Mouse (Mus musculus) 3T3-L1 (cell line): ENCODE measurements around the gene Sun1.

Experiments used
- DNase-seq: peaks from one replicate; pipeline ENCODE4 v3.0.0-alpha.2; 2015; ENCODE audit warnings: low read depth, low spot score

Sun1 gene

DNA sequence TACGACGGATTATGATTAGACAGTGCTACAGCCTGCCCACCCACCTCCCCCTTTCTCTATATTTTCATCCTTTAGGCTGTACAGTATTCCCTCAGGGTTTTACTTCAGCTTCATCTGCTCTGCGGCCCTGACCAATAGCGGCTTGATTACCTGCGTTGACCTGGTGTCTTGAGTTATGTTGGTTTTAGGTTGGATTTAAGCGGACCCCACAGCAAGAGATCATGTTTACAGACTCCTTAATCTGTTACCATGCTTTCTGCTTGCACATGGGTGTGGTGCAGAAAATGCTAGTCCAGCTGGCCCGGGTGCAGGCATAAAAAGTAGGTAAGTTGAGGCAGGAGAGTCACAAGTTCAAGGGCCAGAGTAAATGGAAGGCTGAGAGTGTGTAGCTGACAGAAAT lies 50.8 kb downstream of the Sun1 start:
- DNase-seq = no peak

DNA sequence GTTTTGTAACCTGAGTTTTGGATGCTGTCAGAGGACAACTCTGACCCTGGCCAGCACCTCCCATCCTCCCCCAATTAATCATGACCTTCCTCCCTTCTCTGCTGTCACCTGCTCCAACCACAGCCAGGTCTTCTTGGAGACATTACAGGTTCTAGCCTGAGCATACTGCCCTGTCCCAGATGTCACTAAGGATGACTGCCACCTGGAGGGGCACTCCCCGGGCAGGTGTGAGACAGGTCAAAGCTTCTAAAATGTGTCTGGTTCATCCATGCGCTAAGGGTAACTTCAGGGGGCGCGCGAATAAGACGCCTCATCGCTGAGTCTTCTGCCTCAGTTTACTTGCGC lies 51.3 kb downstream of the Sun1 start:
- DNase-seq = no peak

DNA sequence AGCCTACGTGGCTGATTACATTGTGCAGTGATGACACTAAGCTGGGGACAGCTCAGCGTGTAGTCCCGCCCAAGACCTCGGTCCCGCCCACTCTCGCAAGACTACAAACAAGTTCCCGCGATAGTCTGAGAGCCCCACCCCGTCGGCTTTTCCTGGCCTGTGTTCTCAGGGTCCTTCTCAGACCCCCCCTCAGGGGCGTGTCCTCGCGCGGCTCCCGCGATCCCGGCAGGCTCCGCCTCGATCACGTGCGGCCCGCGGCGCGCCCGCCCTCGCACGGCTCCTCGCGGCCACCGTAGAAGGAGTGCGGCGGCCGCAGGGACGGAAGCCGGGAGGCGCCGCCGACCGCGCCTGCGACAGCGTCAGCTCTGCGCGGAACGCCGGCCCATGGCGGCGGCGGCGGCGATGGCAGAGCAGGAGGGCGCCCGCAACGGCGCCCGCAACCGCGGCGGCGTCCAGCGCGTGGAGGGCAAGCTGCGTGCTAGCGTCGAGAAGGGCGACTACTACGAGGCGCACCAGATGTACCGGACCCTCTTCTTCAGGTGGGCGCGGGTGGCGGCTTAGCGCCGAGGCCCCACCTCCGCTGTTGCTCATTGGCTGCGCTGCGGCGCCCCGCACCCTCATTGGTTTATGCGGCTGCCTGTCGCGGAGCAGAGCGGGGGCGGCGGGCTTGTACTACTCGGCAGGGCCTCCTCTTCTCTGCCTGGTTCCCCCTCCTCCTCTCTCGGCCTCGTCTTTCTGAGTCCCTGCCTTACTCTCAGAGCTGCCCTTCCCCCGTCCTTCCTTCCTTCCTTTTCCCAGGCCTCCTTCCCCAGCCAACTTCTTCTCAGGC lies 51.9 kb downstream of the Sun1 start, which contains the start of gene Get4:
Gene Get4, plus strand, starts transcription at position 244 of the 829 bp plus-strand sequence.
- peak; percentile 100 for DNase-seq

DNA sequence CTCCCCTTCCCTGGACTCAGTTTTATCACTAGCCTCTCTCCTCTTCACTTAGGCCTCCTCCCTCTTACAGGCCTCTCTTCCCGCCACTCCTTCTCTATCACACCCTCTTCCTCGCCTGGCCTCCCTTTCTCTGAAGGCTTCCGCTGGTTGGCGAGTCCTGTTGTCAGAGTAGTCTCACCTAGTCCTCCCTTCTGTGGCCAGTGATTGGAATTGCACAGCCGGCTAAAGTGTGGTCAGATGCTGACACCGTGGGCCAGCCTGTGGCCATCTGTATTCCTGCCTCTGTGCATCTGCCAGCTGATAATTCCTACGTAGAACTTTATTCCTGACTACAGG lies 52.4 kb downstream of the Sun1 start:
- peak; percentile 77 for DNase-seq

DNA sequence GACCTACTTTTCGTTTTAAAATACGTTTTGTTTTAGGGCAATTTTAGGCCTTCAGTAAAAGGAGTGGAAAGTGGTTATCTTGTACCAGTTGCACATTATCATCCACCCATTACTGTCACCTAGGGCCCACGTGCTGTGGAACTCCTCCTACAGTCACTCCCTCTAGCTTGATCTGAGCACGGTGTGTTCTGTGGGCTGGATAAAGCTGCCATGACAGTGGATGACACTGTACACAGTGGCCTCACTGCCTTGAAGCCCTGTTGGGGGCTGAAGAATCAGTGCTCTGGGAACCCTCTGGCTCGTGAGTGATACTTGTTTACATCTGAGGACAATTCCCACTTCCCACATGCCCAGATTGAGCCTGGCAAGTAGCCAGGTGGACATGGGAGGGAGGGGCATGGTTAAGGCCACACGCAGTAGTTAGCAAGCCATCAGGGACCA lies 52.9 kb downstream of the Sun1 start:
- peak; percentile 70 for DNase-seq

DNA sequence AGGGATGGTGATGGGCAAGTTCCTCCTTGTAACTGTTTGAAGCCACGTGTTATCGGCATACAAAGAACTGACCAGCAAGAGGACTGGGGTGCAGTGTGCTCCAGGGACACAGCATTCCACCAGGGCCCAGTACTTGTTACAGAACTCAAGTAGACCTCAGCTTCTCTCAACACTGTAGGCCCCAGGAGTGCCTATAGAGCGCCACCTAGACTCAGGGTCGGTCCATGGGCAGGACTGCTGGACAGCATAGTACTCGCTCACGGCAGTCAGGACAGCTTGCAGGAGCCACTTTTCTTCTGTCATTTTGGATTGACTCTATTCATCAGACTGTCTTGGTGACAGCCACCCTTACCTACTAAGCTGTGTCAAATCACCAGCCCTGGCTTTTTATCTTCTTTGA lies 54.5 kb downstream of the Sun1 start:
- no peak for DNase-seq

DNA sequence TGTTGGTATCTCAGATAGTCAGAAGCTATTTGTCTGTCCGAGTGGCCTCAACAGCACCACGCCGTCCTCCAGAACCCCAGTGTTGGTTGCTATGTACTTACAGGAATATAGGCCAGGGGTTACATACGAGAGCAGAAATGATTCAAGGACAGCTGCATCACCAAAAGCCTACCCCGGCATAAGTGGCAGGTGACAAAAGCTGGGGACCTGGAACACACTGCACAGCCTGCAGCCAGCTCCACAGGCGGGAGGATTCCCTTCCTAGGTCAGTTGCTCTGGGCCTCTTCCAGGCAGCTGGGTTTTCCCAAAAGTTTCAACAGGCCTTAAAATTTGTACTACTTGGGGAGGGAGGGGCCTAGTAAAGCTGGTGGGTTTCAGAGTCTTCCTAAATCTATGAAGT lies 55.3 kb downstream of the Sun1 start:
- DNase-seq = no peak

DNA sequence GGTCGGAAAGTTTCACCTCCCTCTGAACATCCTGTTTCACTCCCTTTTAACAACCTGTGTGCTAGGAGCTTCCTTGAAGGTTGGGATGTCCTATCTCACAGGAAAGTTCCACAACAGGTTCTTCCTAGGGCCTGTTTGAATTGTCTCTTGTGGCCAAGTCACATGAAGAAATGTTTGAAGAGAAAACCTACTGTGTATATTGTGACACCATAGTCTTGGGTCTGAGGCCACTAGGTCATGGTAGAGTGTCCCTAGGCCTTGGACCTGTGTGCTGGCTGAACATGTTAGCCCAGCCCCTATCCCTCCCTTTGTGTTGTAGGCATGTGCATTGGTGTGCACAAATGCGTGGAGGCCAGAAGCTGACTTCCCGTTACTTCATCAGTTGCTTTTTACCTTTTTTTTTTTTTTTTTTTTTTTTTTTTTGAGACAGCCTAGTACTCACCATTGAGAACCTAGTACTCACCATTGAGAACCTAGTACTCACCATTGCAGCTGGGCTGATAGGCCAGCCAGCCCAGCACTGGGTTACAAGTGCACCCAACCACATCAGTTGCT lies 55.9 kb downstream of the Sun1 start:
- DNase-seq = no peak

DNA sequence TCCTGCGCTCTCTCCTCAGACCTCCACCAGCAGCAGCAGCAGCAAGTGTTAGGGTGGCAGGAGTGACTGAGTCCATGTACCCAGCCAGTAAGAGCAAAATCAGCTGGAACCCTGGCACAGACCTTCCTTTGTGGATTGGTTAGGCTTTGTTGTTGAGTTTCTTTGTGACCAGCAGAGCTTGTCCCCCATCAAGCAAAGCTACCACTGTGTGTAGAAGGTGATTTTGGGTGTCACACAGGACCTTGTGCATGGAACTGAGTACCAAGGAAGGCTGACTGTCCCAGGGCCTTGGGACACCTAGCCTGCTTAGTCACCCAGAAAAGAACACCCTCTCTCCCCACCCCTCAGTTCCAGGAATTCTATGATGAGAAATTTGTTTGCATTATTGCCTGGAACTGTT lies 56.8 kb downstream of the Sun1 start:
- DNase-seq = no peak

DNA sequence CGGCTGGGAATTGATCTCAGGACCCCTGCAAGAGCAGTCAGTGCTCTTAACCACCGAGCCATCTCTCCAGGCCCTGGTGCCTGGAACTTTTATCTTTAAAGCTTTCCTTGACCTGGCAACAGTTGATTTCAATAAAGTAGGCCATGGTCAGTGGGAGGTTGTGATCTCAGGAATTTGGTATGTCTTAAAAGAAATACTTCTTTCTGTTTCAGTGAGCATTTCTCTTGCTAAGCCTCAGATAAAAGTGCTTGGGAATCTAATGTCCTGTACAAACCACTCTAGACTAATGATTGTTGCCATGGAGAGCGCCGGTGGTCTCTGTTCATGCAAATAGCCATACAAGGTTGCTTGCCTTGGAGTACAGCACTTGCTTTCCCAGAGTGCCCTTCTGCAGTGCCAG lies 57.4 kb downstream of the Sun1 start:
- DNase-seq = no peak

DNA sequence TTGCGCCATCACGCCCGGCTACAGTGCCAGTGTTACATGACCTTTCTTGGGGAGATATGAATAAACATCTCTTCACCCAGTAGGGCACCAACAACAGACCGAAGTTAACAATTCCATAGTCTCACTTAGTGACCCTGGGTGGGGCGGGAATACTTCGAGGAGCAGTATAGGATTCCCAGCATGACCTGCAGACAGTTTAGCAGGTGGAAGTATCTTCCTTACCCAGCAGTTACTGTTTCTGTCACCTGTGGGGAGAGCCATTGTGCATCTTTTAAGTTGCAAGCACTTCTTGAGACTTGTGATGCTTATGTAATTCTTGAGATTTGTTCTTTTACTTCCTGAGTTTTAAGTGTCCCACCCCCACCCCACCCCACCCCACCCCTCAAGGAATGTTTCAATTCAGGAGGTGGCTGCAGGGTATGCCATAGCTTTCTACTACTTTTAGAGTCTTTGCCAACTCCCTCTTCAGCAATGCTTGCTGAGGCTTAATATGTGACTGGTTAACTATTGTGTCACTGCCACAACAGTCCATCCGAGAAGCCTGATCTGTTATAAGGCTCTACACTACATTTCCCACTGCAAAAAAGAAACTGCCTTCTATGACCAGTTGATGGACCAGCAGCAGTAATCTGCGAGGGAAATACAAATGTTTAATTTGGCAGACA lies 58.1 kb downstream of the Sun1 start:
- no peak for DNase-seq

DNA sequence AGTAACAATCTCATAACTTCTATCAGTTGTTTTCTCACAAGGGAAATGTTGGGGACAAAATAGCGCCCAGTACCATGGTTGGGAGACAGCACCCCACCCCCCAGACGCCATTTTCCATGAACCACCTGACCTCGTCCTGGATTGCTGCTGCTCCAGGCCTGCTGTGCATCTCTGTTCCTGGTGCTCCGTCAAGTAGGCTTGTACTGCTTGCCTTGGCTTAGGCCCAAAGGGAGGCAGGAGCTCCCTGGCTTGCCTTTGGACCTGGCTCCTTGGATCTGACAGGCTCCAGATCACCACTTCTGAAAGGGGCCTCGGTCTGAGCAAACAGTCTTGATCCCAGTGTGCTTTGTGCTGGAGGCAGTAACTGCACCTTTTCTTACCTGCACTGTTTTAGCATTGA lies 59.4 kb downstream of the Sun1 start:
- no peak for DNase-seq

DNA sequence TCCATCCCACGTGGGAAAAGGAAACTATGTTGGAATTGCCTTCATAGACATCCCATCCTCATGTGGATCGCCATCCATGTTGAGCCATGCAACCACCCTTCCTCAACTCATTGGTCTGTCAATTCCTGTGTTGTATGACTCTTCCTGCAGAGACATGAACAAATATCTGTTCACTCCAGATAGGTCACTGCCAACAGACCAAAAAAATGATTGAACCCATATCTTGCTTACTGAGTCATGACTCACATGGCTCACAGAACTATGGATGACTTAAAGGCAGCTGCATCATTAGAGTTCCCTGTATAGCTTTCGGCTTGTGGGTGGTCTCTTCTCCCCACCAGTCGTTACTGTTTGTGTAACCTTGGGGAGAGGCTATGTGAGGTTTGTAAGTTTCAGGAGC lies 61.0 kb downstream of the Sun1 start:
- DNase-seq = no peak

DNA sequence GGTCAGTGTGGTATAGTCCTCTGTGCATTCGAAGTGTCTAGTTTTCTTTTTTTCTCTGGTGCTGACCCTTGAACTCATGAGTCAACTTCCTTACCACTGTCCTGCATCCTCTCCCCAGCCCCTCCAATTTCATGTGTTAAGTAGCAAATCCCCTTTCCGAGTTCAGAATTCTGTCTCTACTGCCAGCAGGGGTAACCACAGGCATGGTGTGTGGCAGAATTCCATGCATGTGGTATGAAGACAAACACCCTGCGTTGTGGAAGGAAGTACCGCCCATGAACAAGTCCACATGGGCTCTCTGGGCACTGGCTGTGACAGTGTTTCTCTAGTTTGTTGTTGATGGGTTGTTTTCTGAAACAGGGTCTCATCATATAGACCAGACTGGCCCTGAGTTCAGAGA lies 67.2 kb downstream of the Sun1 start:
- DNase-seq = peak; percentile 70

DNA sequence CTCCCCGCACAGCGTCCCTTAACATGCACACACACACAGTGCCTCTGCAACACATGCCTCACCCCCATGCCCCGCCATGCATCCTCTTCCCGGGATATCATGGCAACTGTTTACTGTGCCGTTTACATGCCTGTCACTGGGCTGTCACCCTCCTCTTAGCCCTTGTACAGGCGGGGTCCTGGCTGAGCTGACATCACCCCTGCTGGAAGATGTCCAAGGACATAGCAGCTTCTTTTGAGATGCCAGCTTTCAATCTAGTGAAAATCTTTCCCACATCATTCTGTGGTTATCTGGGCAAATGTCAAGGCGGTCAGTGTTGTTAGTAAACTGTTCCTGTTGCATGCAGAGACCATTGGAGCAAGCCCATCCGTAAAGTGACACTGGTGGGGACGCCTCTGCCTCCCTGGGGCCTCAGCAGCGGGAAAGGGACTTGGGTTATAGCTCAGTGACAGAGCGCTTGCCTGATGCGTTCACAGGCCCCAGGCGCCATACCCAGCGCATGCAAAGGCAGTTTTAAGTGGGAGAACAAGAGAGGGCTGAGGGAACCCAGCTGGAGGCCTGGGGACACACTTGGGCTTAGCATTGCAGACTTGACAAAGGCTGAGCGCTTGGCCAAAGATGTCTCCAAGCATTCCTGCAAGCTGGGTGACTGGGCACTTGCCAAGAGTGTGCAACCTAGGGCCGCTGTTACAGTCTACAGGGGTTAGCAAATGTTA lies 70.5 kb downstream of the Sun1 start:
- DNase-seq = no peak

DNA sequence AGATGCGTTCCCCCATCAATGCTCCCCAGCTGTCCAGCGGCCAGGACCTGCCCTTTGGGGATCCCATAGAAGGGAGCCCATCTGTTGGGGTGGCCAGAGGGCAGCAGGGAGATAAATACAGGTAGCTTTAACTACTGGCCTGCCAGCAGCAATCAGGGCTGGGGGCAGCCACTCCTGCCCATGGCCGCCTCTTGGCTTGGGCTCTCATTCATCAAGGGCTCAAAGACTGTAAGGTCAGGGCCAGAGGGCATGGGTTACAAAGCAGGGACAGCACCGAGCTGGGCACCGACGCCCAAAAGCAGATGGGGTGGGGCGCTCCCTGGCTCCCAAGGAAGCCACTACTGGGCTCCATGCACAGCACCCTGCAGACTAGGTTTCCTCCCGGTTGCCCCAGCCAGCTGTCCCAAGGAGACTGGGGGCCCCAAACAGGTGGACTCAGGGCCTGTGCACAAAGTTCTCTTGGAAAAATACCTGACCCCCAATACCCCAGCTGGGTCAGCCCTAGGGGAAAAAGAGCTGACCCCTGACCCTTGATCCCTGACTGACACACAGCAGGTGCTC lies 71.6 kb downstream of the Sun1 start:
- DNase-seq = no peak

DNA sequence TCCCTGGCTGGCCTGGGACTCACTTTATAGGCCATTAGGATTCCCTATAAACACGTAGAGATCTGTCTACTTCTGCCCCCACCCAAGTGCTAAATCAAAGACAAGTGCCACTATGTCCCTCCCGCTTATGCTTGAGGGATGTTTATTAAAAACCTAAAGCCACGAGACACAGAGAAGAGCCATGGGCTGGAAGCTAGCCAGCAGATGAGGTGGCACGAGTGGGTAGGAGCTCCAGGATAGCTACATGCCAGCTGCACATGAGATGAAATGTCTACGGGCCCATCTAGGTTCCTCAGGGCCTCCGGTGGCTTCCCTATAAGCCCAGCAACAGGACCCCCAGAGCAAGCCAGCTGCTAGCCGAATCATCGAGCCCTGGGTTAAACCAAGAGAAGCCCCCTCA lies 76.8 kb downstream of the Sun1 start:
- DNase-seq = no peak

DNA sequence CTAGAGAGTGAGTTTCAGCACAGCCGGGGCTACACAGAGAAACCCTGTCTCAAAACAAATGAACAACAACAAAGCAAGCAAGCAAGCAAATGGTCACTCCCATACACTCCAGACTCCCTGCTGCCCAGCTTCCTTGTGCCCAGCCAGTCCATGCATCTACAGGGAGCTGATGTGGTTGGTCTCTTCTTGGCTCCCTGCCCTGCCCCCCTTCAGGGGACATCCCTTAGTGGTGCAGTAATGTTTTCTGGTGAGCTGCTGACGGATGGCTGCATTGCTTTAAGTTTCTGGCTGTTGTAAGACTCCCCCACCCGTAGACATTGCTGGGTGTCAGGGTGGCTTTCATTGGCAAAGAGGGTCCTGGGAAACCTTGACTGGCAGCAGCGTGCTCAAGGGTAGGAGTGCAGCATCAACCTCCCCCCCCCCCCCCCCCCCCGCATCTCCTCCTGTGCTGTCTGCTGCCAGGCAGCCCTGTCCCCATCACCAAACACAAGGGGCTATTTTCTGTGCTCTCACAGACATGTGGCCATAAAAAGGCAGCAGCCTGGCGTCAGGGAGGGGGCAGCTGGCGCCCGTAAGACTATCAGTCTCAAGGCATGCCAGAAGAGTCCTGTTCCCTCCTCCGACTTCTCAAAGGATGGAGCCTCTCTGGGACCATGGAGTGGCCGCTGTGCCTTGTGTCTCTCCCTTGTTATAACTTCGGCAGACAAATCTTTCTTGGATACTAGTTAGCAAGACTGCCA lies 81.1 kb downstream of the Sun1 start:
- no peak for DNase-seq

DNA sequence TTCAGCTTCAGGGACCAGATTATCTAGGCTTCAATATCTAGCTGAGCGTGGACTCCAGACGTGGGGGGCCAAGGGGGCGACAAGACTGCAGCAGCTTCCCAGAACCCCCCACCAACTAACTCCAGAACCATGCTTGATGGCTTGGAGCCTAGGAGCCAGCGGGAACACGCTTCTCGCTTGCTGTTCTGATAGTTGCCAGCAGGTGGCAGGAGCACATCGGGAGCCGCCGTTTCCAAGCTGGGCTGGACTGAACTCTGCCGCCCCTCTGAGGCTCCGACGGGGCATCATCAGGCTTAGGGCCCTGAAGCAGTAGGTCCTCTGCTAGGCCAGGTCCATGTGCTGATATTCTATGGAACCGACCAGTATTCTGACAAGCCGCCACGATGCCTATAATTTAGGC lies 81.8 kb downstream of the Sun1 start:
- peak; percentile 89 for DNase-seq

DNA sequence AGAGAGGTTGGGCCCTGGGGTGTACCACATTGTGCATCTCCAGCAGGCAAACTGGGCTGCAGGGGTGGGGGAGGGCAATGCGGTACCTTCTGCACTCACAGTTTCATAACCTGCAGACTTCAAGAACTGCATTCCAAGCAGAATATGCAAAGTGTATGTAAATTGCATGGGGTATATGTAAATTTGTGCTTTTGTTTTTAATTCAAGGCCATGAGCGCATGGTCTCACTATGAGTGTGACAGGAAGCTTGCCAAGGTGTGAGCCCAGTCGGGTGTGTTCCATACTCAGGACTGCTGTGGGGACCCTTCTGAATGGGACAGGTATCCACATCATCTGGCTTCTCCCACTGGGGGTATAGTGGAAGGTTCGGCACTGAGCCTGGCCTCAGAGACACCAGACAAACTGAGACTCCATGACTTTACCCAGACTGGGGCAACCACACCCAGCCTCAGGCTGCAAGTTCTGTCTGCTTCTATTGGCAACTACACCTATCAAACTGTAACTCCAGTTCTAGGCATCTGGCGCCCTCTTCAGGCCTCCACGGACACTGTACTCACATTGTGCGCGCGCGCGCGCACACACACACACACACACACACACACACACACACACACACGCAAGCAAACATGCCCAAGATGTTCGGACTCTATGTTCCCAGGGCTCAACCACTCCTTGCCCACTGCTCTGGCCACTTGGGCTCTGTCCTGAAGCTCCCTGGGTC lies 83.2 kb downstream of the Sun1 start:
- no peak for DNase-seq
